Mouse (Mus musculus): ENCODE data around the gene Inava.

The Inava gene

GRCm38 (mm10) chr1:136233892-136234594 is at the start of gene Inava:
TSS of gene Inava (minus strand) at chr1:136234264.
- peak; percentile 15 to 32 for DNase-seq (ENCODE audit: low spot score in 2 of 2)

DNA sequence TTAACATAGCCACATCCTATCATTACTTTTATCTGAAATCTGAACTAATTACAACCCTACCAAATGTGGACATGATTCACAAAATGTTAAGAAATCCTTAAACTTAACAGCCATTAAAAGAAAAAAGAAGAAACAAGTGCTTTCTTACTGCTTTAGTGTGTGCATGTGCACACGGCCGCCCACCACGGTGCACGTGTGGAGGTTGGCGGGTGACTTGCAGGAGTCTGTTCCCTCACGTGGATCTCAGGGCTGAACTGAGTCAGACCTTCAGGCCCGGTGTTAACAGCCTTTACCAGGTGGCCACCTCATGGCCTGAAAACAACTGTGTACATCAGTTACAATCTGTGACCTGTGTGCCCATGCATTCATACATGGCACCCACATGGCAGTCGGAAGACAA is 43.3 kb upstream of the Inava start:
- no peak for DNase-seq (ENCODE audit: low spot score in 2 of 2)

GRCm38 (mm10) chr1:136268224-136268623 is 34.2 kb upstream of the Inava start:
- DNase-seq (ENCODE audit: low spot score in 2 of 2): no peak

DNA sequence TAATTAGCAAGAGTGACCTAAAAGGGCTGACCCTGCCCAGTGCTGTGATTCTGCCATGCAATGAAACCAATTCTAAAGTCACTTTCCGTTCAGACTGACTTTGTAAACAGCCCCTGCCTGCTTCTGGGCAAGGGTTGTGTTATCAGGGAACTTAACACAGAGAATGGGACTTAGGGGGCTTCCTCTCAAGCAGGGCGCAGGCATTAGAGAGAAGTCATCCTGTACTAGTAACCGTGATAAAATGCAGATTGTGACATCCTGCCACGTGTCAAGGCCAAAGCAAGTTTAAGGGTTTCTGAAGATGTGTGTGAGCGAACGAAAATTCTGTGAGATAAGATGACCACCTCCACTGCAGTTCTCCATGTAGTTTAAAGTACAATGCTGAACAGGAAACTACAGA is 32.1 kb upstream of the Inava start:
- no peak for DNase-seq (ENCODE audit: low spot score in 2 of 2)

- no peak for DNase-seq (ENCODE audit: low spot score in 2 of 2)
These were observed 29.3 kb upstream of the Inava start for GRCm38 (mm10) chr1:136263355-136263754.

- no peak for DNase-seq (ENCODE audit: low spot score in 2 of 2)
These were observed 26.7 kb upstream of the Inava start, which contains the start of gene Gpr25 for GRCm38 (mm10) chr1:136260635-136261238. TSS of gene Gpr25 (minus strand) at chr1:136260873.

DNA sequence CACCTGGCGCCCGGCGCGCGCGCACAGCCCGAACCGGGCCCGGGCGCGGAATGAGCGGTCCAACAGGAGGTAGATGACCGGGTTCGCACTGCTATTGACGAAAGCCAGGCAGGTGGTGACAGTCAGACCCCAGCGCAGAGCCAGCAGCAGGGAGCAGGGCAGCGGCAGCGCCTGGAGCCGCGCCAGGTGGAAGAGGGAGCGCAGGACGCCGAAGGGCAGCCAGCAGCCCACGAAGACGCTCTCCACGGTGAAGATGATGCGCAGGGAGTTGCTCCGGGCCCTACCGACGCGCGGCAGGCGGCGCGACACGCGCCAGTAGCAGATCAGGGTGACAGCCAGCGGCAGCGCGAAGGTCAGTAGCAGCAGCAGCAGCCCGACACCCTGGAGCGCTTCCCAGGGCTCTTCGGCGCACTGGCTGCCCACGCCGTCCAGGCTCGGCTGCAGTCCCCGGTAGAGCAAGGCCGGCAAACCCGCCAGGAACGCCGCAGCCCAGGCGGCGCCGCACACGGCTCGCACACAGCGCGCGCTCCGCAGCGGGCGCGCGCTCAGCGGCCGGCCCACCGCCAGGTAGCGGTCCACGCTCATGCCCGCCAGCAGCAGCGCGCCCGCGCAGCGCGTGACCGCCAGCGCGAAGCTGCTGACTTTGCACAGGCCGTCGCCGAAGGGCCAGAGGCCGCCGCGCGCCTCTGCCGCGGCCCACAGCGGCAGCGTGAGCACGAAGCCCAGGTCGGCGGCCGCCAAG is 26.0 kb upstream of the Inava start:
- DNase-seq (ENCODE audit: low spot score in 2 of 2): peak; percentile 12 to 23

DNA sequence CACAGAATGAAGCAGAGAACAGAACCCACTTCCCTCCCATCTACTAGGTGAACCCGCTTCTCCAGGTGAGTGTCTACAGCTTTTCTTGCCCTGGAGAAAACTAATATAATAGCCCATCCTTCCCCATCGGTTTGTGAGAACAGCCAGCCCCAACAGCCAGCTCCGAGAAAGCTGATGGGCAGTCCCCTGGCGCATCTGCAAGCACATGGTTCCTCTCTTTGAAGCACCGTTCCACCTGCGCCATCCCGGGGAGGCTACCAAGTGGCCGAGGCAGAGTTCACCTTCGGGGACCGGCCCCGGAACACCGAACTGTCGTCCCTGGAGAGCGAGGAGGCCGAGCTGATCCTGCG is 25.5 kb upstream of the Inava start:
- DNase-seq (ENCODE audit: low spot score in 2 of 2): no peak

DNA sequence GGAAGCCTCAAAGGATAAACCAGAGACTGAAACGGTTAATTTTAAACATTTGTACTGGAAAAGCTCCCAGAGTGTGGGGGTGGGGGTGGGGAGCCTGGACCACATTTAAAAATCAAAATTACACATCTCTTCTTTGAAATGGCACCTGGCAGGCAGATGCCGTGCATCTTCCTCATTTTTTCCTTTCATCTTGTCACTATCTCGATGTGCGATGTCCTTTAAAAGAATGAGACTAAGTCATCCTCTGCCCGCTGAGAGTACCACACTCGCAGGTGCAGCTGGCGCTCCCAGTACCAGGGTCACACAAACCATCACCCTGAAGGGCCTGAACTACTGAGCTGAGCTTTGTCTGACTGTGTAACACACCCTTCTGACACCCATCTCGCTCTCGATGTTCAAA is 24.4 kb upstream of the Inava start:
- DNase-seq (ENCODE audit: low spot score in 2 of 2): peak; percentile 43 to 56

DNA sequence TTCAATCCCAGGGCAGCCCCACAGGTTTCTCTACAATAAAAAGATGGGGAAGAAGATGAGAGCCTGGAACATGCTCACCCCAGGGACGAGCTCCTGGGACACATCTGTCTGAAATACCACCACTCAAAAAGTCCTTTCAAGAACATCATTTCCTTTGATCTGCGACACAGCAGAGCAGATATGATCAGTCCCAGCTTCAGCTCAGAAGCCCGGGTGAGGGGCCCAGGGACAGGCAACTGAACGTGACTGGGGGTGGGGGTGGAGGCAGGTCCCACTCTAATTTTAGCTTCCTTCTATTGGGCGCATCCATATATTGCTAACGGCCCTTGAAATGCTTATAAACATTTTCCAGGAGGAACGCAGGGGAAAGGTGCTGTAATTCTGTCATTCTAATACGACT is 21.6 kb upstream of the Inava start:
- DNase-seq (ENCODE audit: low spot score in 2 of 2): peak; percentile 32 to 33

DNA sequence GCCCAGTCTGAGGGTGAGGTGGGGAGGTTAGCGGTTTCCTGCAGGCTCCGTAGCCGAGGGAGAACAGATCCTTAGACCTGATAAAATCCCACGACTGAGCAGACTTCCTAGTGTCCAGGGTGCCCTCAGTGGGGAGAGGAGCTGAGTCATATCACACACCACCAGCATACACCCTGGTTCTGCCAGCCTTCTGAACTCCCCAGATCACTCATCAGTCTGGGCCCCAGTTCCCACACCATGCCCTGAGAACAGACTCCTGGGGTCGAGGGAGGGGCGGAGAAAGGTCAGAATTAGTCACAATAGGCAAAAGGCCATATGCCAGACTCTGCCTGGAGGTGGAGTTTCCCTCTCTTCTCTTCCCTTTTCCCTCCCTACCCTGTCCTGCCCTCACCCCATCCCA is 21.1 kb upstream of the Inava start:
- DNase-seq (ENCODE audit: low spot score in 2 of 2): no peak

DNA sequence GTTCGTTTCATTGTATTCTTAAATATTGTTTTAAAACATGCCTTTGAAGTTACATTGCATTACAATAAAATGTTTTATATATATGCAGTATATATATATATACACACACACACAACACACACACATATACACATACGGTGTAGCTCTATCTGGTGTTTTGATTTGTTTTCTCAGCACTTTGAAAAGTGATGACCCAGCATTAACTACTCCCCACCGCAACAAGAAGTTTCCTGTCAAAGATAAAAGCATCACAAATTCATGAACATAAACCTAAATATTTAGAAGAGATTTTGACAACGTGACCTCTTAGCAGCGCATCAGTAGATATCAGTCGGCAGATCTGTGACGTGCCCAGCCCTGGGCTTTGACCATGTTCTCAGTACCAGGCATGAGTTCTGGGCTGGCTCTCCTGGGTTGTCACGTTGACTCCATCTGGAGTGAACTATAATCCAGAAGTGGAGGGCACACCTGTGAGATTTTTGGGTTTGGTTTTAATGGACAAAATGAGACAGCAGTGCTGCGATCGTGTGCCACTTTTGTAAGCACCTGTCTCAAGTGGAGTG is 20.5 kb upstream of the Inava start:
- DNase-seq (ENCODE audit: low spot score in 2 of 2): no peak

GRCm38 (mm10) chr1:136253472-136253871 is 19.4 kb upstream of the Inava start:
- DNase-seq (ENCODE audit: low spot score in 2 of 2): peak; percentile 56 to 66

DNA sequence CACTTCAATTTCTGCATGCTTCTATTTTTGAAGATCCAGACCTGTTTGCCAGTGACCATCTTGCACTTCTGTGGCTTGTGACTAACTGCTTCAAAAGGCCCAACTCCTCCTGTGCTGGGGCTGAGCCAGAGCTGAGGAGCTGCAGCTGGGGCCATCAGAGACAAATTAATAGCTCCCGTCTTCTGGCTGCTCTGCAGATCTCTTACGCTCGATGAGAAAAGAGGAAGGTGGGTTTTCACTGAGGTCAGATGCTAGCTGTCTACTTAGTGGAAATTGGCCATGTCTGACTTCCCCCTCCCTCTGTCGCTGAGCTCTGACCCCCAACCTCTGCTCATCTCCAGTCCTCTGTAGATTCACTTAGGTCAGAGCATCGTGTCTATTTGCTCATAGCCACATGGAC is 15.6 kb upstream of the Inava start:
- no peak for DNase-seq (ENCODE audit: low spot score in 2 of 2)

DNA sequence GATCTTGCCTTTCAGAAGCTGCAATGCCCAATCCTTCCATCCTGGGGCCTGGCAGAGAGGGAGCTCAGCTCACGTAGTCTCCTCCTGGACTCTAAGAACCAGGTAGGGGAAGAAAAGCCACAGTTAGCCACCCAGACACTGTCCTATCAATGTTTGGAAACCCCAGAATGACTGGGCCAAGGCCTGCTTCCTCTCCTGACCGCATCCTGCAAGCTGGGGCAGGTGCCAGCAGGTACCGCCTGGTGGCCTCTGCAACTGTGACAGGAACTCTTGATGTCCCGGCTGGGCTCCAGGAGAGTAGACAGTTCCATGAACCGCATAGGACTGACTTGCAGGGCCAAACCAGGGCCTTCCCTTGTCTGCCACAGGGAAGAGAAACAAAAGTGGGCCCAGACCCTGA is 13.3 kb upstream of the Inava start:
- no peak for DNase-seq (ENCODE audit: low spot score in 2 of 2)

DNA sequence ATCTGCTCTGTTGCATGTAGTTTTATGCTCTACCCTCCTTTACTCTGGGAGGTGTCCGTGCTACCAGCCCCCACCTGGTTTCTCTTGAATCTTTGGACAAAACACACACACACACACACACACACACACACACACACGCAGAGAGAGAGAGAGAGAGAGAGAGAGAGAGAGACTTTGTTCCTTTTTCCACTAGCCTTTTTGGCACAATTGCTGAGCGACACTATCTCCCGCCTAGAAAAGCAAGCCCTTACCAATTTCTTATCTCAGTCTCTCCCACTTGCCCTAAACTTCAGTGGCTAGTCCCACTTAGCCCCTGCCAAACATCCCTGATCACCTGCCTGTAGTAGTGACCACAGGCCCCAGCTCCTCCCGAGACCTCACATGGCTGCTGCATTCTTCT is 10.4 kb upstream of the Inava start:
- DNase-seq (ENCODE audit: low spot score in 2 of 2): no peak

GRCm38 (mm10) chr1:136241801-136242200 is 7.7 kb upstream of the Inava start:
- no peak for DNase-seq (ENCODE audit: low spot score in 2 of 2)

DNA sequence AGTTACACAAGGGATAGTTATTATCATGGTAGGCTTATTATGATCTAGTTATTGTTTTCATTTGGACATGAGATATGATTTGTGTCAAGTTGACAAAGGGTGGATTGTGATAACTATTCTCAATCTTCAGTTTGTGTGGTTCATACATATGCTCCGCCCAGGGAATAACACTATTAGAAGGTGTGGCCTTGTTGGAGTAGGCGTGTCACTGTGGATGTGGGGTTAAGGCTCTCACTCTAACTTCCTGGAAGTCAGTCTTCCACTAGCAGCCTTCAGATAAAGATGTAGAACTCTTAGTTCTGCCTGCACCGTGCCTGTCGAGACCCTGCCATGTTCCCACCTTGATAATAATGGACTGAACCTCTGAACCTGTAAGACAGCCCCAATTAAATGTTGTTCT is 4.4 kb upstream of the Inava start:
- no peak for DNase-seq (ENCODE audit: low spot score in 2 of 2)

- no peak for DNase-seq (ENCODE audit: low spot score in 2 of 2)
These were observed 580 bp upstream of the Inava start for GRCm38 (mm10) chr1:136234595-136235092.

GRCm38 (mm10) chr1:136232986-136233790 is 876 bp downstream of the Inava start:
- DNase-seq (ENCODE audit: low spot score in 2 of 2): no peak

GRCm38 (mm10) chr1:136232285-136232926 is 1.7 kb downstream of the Inava start:
- DNase-seq (ENCODE audit: low spot score in 2 of 2): no peak
